Mouse (Mus musculus) liver, postnatal 0 days (tissue): ENCODE data around the gene Epb41.

Experiments used
- CTCF ChIP-seq: sonication (generic); IDR thresholded peaks from 2 replicates; pipeline ENCODE4 v1.5.1; 2016; ENCODE audit warnings: antibody characterized with exemption, low read depth
- EP300 ChIP-seq: IDR thresholded peaks from 2 replicates; pipeline ENCODE4 v1.6.1; 2016; ENCODE audit warnings: antibody characterized with exemption, low read depth, mild to moderate bottlenecking

GRCm38 (mm10) chr4:131920141-131920594 is 155.0 kb downstream of the Epb41 start:
- no peak for TF ChIP-seq CTCF
- TF ChIP-seq EP300: no peak
